Mouse (Mus musculus): ENCODE measurements around the gene Prr36.

Prr36 gene

GRCm38 (mm10) chr8:4239193-4239890 lies 22.1 kb upstream of the Prr36 start:
- DNase-seq (ENCODE audit: low read depth, low spot score), result no peak

- peak; percentile 100 for DNase-seq (ENCODE audit: low read depth, low spot score)
Measured at GRCm38 (mm10) chr8:4238434-4239192, 21.4 kb upstream of the Prr36 start, which contains the start of the genes Map2k7 and Gm49320. TSS of gene Map2k7 (plus strand) at chr8:4238740. TSS of gene Gm49320 (plus strand) at chr8:4238865.

GRCm38 (mm10) chr8:4237814-4238433 lies 20.7 kb upstream of the Prr36 start:
- DNase-seq (ENCODE audit: low read depth, low spot score), result no peak

- no peak for DNase-seq (ENCODE audit: low read depth, low spot score)
Measured at GRCm38 (mm10) chr8:4230612-4231351, 13.5 kb upstream of the Prr36 start.

GRCm38 (mm10) chr8:4229784-4230183 lies 12.5 kb upstream of the Prr36 start:
- no peak for DNase-seq (ENCODE audit: low read depth, low spot score)

- DNase-seq (ENCODE audit: low read depth, low spot score), result no peak
Measured at GRCm38 (mm10) chr8:4227919-4228318, 10.7 kb upstream of the Prr36 start.

GRCm38 (mm10) chr8:4226739-4227347 lies 9.6 kb upstream of the Prr36 start, which contains the start of gene Lrrc8e:
TSS of gene Lrrc8e (plus strand) at chr8:4226827.
- no peak for DNase-seq (ENCODE audit: low read depth, low spot score)

GRCm38 (mm10) chr8:4226323-4226722 lies 9.1 kb upstream of the Prr36 start:
- no peak for DNase-seq (ENCODE audit: low read depth, low spot score)

- no peak for DNase-seq (ENCODE audit: low read depth, low spot score)
Measured at GRCm38 (mm10) chr8:4222059-4222458, 4.8 kb upstream of the Prr36 start.

- DNase-seq (ENCODE audit: low read depth, low spot score), result no peak
Measured at GRCm38 (mm10) chr8:4219617-4220016, 2.4 kb upstream of the Prr36 start.

- DNase-seq (ENCODE audit: low read depth, low spot score), result no peak
Measured at GRCm38 (mm10) chr8:4216296-4216695, 963 bp downstream of the Prr36 start.

GRCm38 (mm10) chr8:4214006-4214980 lies 3.0 kb downstream of the Prr36 start:
- peak; percentile 32 for DNase-seq (ENCODE audit: low read depth, low spot score)

GRCm38 (mm10) chr8:4213210-4214005 lies 3.9 kb downstream of the Prr36 start:
- peak; percentile 23 for DNase-seq (ENCODE audit: low read depth, low spot score)

GRCm38 (mm10) chr8:4212809-4213209 lies 4.5 kb downstream of the Prr36 start:
- DNase-seq (ENCODE audit: low read depth, low spot score), result no peak

- no peak for DNase-seq (ENCODE audit: low read depth, low spot score)
Measured at GRCm38 (mm10) chr8:4211097-4211496, 6.2 kb downstream of the Prr36 start.

- no peak for DNase-seq (ENCODE audit: low read depth, low spot score)
Measured at GRCm38 (mm10) chr8:4207016-4207350, 10.3 kb downstream of the Prr36 start.

GRCm38 (mm10) chr8:4206182-4207015 lies 10.9 kb downstream of the Prr36 start:
- no peak for DNase-seq (ENCODE audit: low read depth, low spot score)

All from mesoderm, embryonic 11.5 days (tissue).